Mouse (Mus musculus) liver, adult 2 months (tissue): ENCODE results near the gene Capn9.

Experiments
- CTCF ChIP-seq: fragments of 200-500 bp; IDR thresholded peaks from 2 replicates; pipeline ENCODE4 v1.5.1; 2011; ENCODE audit warnings: low read depth, low read length, control low read depth
- POLR2A ChIP-seq: fragments of 200-500 bp; IDR thresholded peaks from 2 replicates; pipeline ENCODE4 v1.6.1; 2011; ENCODE audit warnings: low read length, control low read depth; ENCODE audit not compliant: insufficient read depth; ENCODE audit errors: extremely low read depth

DNA sequence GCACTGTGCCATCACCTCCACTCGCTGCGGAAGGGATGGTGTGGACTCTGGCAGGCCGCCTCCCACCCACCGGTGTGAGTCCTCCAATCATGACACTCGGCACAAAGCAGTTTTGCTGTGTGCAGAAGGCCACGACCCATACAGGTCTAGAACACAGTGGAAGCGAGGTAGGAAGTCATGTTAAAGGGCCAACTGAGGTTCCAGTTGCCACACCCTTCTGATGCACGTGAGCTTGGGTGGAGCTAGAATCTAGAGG lies 59.3 kb downstream of the Capn9 start:
- TF ChIP-seq POLR2A (no peak), CTCF (no peak)
